Mouse (Mus musculus): Measurements from ENCODE around the gene Zfp580. TPM values are rescaled to one million over a fixed set of nuclear protein-coding genes. Genes with fewer than 3 reads are reported as not detected.

Gene Zfp580
- total RNA-seq, 2 experiments from 2014 or later = 4.2 TPM

GRCm38 (mm10) chr7:5035628-5036027 lies 15.7 kb upstream of the Zfp580 start:
- no peak for DNase-seq

GRCm38 (mm10) chr7:5036136-5036535 lies 15.2 kb upstream of the Zfp580 start:
- no peak for DNase-seq

- no peak for DNase-seq
These were observed 14.3 kb upstream of the Zfp580 start for GRCm38 (mm10) chr7:5037026-5037425.

- peak in 1 of 2 experiments; percentile 22 for DNase-seq
These were observed 13.9 kb upstream of the Zfp580 start for GRCm38 (mm10) chr7:5037467-5037866.

- DNase-seq = peak; percentile 96 to 98
These were observed 13.1 kb upstream of the Zfp580 start, which contains the start of gene Zfp784 for GRCm38 (mm10) chr7:5038109-5038732. Gene Zfp784, minus strand, starts transcription at chr7:5038446.

- DNase-seq = no peak
These were observed 12.4 kb upstream of the Zfp580 start for GRCm38 (mm10) chr7:5038940-5039339.

- no peak for DNase-seq
These were observed 6.4 kb upstream of the Zfp580 start for GRCm38 (mm10) chr7:5044981-5045380.

- no peak for DNase-seq
These were observed 5.2 kb upstream of the Zfp580 start for GRCm38 (mm10) chr7:5046112-5046511.

GRCm38 (mm10) chr7:5047313-5047712 lies 4.0 kb upstream of the Zfp580 start:
- DNase-seq = peak; percentile 49 to 70

- no peak for DNase-seq
These were observed 1.1 kb downstream of the Zfp580 start for GRCm38 (mm10) chr7:5052438-5052837.

GRCm38 (mm10) chr7:5052931-5053343 lies 1.6 kb downstream of the Zfp580 start:
- no peak for DNase-seq

- DNase-seq = no peak
These were observed 2.3 kb downstream of the Zfp580 start for GRCm38 (mm10) chr7:5053456-5054179.

- DNase-seq = no peak
These were observed 5.4 kb downstream of the Zfp580 start for GRCm38 (mm10) chr7:5056651-5057263.

GRCm38 (mm10) chr7:5057381-5057780 lies 6.0 kb downstream of the Zfp580 start:
- no peak for DNase-seq

- no peak for DNase-seq
These were observed 6.5 kb downstream of the Zfp580 start for GRCm38 (mm10) chr7:5057804-5058203.

- DNase-seq = no peak
These were observed 7.3 kb downstream of the Zfp580 start for GRCm38 (mm10) chr7:5058631-5059030.

- DNase-seq = peak in 1 of 2 experiments; percentile 41
These were observed 8.1 kb downstream of the Zfp580 start for GRCm38 (mm10) chr7:5059421-5059820.

- DNase-seq = peak; percentile 85
These were observed 8.9 kb downstream of the Zfp580 start for GRCm38 (mm10) chr7:5060239-5060731.

GRCm38 (mm10) chr7:5060944-5061773 lies 9.8 kb downstream of the Zfp580 start:
- DNase-seq = peak; percentile 98 to 100

GRCm38 (mm10) chr7:5061774-5062359 lies 10.5 kb downstream of the Zfp580 start, which contains the start of gene U2af2:
Gene U2af2, plus strand, starts transcription at chr7:5062143.
- DNase-seq = peak; percentile 94 to 95

GRCm38 (mm10) chr7:5062360-5063001 lies 11.1 kb downstream of the Zfp580 start:
- peak; percentile 77 to 82 for DNase-seq
